Comparison of ENCODE assay signal across 1 mouse cellular context in the genomic region with DNA sequence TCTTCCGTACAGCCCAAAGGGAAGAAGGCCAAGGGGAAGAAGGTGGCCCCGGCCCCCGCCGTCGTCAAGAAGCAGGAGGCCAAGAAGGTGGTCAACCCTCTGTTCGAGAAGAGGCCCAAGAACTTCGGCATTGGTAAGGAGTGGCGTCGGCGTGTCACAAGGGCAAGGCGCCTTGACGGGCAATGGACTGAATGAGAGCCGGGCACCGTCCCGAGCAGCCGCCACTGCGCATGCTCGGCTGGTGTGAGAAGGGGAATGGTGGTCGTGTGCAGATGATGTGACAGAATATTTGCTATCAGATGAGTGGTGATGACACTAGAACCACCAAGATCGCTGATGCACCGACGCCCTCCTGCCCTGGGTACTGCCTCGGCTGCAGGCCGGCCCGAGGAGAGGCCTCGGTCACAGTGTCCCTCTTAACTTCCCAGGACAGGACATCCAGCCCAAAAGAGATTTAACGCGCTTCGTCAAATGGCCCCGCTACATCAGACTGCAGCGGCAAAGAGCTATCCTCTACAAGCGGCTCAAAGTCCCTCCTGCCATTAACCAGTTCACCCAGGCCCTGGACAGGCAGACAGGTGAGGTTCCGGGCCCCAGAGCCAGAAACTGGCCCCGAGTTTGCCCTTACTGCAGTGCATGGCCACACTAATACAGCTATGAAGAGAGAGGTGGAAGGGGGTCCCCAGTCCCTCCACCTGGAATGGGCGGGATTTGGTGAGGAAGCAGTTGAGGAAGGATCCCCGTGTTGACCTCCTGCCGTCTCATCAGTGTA.
TF ChIP-seq lines count a peak whose summit lies in the region.

No protein-coding gene starts in this region.

TF ChIP-seq in CH12.LX, 34 proteins besides CTCF, POLR2A, EP300 and RAD21:
- TF ChIP-seq NRF1 (IDR thresholded peaks at IDR 0.05; ENCODE audit: low read depth, low read length) (peak; percentile 82), RCOR1 (conservative IDR thresholded peaks at IDR 0.05; ENCODE audit: low read depth, low read length) (0 out of 2 replicates have a peak, but pooled peaks have one; percentile 8), MEF2A (IDR thresholded peaks at IDR 0.05; ENCODE audit: borderline replicate concordance, low read depth, low read length) (no peak), JUN (IDR thresholded peaks at IDR 0.05; ENCODE audit: insufficient read depth, low read depth, low read length) (no peak), ZMIZ1 (IDR thresholded peaks at IDR 0.05; ENCODE audit: low read depth, low read length) (0 out of 2 replicates have a peak, but pooled peaks have one; percentile 60)
